Mouse (Mus musculus) urinary bladder, adult 2 months (tissue): Measurements from ENCODE around the gene Rasgrp2. TPM values are rescaled to one million over a fixed set of nuclear protein-coding genes. Genes with fewer than 3 reads are reported as not detected.

Source experiments
- DNase-seq: peaks from one replicate; pipeline ENCODE4 v3.0.0; 2022; ENCODE audit warnings: low spot score
- polyA plus RNA-seq: library from polyadenylated mRNA; depleted of rRNA; stranded (reverse); fragments of >200 nt; gene quantifications from 2 replicates; pipeline ENCODE4 v1.2.3, GENCODE M21; 2012; rRNA removed

Gene Rasgrp2
- polyA plus RNA-seq, 1 experiment = 106 TPM

GRCm38 (mm10) chr19:6427653-6428434 lies 28.7 kb downstream of the Rasgrp2 start:
- no peak for DNase-seq

- no peak for DNase-seq
Measured at GRCm38 (mm10) chr19:6428501-6429200, 29.5 kb downstream of the Rasgrp2 start.

- DNase-seq = no peak
Measured at GRCm38 (mm10) chr19:6443016-6443415, 43.9 kb downstream of the Rasgrp2 start.

GRCm38 (mm10) chr19:6445761-6446423 lies 46.8 kb downstream of the Rasgrp2 start:
- DNase-seq = no peak

GRCm38 (mm10) chr19:6446736-6447437 lies 47.7 kb downstream of the Rasgrp2 start:
- DNase-seq = no peak

GRCm38 (mm10) chr19:6448752-6449151 lies 49.6 kb downstream of the Rasgrp2 start:
- DNase-seq = no peak

- no peak for DNase-seq
Measured at GRCm38 (mm10) chr19:6449841-6450240, 50.7 kb downstream of the Rasgrp2 start.

- DNase-seq = no peak
Measured at GRCm38 (mm10) chr19:6452030-6452494, 52.9 kb downstream of the Rasgrp2 start.

GRCm38 (mm10) chr19:6452672-6453310 lies 53.7 kb downstream of the Rasgrp2 start:
- no peak for DNase-seq

GRCm38 (mm10) chr19:6453349-6453748 lies 54.2 kb downstream of the Rasgrp2 start:
- DNase-seq = no peak

GRCm38 (mm10) chr19:6454041-6454720 lies 55.0 kb downstream of the Rasgrp2 start:
- DNase-seq = no peak

- DNase-seq = no peak
Measured at GRCm38 (mm10) chr19:6459504-6459903, 60.4 kb downstream of the Rasgrp2 start.

- DNase-seq = no peak
Measured at GRCm38 (mm10) chr19:6462841-6463240, 63.7 kb downstream of the Rasgrp2 start.

- DNase-seq = no peak
Measured at GRCm38 (mm10) chr19:6464306-6465071, 65.3 kb downstream of the Rasgrp2 start.

Other genes with a start within 250 kb of the Rasgrp2 start
- 0.52 and 0.60 TPM in 2 replicates for gene Majin, start 215.0 kb upstream of the Rasgrp2 start, polyA plus RNA-seq
- 0.31 and 0.83 TPM in 2 replicates for gene Gpha2, start 173.0 kb upstream of the Rasgrp2 start, polyA plus RNA-seq
- 31.0 and 38.3 TPM in 2 replicates for gene Ppp2r5b, start 163.5 kb upstream of the Rasgrp2 start, polyA plus RNA-seq
- 11.4 and 15.7 TPM in 2 replicates for gene Atg2a, start 157.7 kb upstream of the Rasgrp2 start, polyA plus RNA-seq
- 73.6 and 86.5 TPM in 2 replicates for gene Ehd1, start 122.6 kb upstream of the Rasgrp2 start, polyA plus RNA-seq
- gene Cdc42bpg, start 92.9 kb upstream of the Rasgrp2 start, polyA plus RNA-seq = 22.7 and 27.0 TPM in 2 replicates
- gene Men1, start 64.4 kb upstream of the Rasgrp2 start, polyA plus RNA-seq = 34.3 and 37.7 TPM in 2 replicates
- gene Map4k2, start 58.2 kb upstream of the Rasgrp2 start, polyA plus RNA-seq = 63.7 and 88.3 TPM in 2 replicates
- gene Sf1, start 35.6 kb upstream of the Rasgrp2 start, polyA plus RNA-seq = 89.7 and 158 TPM in 2 replicates
- gene Pygm, start 14.9 kb upstream of the Rasgrp2 start, polyA plus RNA-seq = 34.8 and 47.2 TPM in 2 replicates
- gene Nrxn2, start 19.4 kb downstream of the Rasgrp2 start, polyA plus RNA-seq = 1.3 and 1.5 TPM in 2 replicates
- not detected in 2 replicates for gene Slc22a12, start 143.7 kb downstream of the Rasgrp2 start, polyA plus RNA-seq